In genomic region chr1:106433580-106433979, GRCm38 (mm10) we compare ENCODE assay signal across 24 mouse cellular contexts.
"Had no signal": no experiment of that assay in that cellular context is flagged by ENCODE, and none has a peak within 500 bp of the region (broad histone marks: within the 10 kb centered on the region; RNA-seq: fewer than 3 reads in every experiment).

No protein-coding gene starts in this region.

- H3K27me3 ChIP-seq: heart, embryonic 12.5 days; hindbrain, embryonic 12.5 days; intestine, embryonic 15.5 days; limb, embryonic 13.5 days; limb, embryonic 15.5 days had no signal

- H3K9ac ChIP-seq: heart, embryonic 12.5 days; hindbrain, embryonic 12.5 days; hindbrain, embryonic 14.5 days; intestine, embryonic 15.5 days; limb, embryonic 13.5 days; limb, embryonic 15.5 days had no signal

- ATAC-seq: hindbrain, embryonic 16.5 days; inflammation-experienced regulatory T-cells, adult 6 months; intestine, embryonic 15.5 days; intestine, postnatal 0 days had no signal

- H3K36me3 ChIP-seq: heart, embryonic 10.5 days; heart, embryonic 12.5 days; hindbrain, embryonic 10.5 days; hindbrain, embryonic 12.5 days; intestine, embryonic 15.5 days; limb, embryonic 13.5 days; limb, embryonic 15.5 days had no signal

- H3K4me1 ChIP-seq: heart, embryonic 10.5 days; heart, embryonic 12.5 days; hindbrain, embryonic 10.5 days; hindbrain, embryonic 12.5 days; intestine, embryonic 15.5 days; limb, embryonic 13.5 days; limb, embryonic 15.5 days had no signal

- DNase-seq: gastrocnemius, postnatal 14 days; gastrocnemius, postnatal 36 days; heart, adult 18-20 months; heart, postnatal 10 days; heart, postnatal 4 days; kidney, adult 18-20 months; kidney, adult 8-10 months; kidney, postnatal 14 days; kidney, postnatal 36 days; layer of hippocampus, adult 9-11 months; layer of hippocampus, postnatal 36 days; left cerebral cortex, postnatal 4 days had no signal

- H3K4me2 ChIP-seq: heart, embryonic 12.5 days; hindbrain, embryonic 12.5 days; hindbrain, embryonic 14.5 days; intestine, embryonic 15.5 days; limb, embryonic 13.5 days; limb, embryonic 15.5 days had no signal

- H3K4me3 ChIP-seq: heart, embryonic 10.5 days; heart, embryonic 12.5 days; hindbrain, embryonic 10.5 days; hindbrain, embryonic 12.5 days; intestine, embryonic 15.5 days; limb, embryonic 13.5 days; limb, embryonic 15.5 days had no signal

- H3K27ac ChIP-seq: heart, embryonic 10.5 days; hindbrain, embryonic 10.5 days; hindbrain, embryonic 12.5 days; hindbrain, embryonic 14.5 days; intestine, embryonic 15.5 days; kidney, postnatal 0 days; limb, embryonic 13.5 days; limb, embryonic 15.5 days had no signal

- H3K9me3 ChIP-seq: heart, embryonic 10.5 days; heart, embryonic 12.5 days; hindbrain, embryonic 10.5 days; hindbrain, embryonic 12.5 days; intestine, embryonic 15.5 days; limb, embryonic 13.5 days; limb, embryonic 15.5 days had no signal
